Mouse (Mus musculus): ENCODE measurements around the gene Kirrel3. TPM values are rescaled to one million over a fixed set of nuclear protein-coding genes. Genes with fewer than 3 reads are reported as not detected.

The Kirrel3 gene
- polyA plus RNA-seq, 1 experiment from 2014 or later: 0.94 TPM

GRCm38 (mm10) chr9:34688358-34688757 is 202.7 kb downstream of the Kirrel3 start:
- no peak for DNase-seq (ENCODE audit: low spot score)

DNA sequence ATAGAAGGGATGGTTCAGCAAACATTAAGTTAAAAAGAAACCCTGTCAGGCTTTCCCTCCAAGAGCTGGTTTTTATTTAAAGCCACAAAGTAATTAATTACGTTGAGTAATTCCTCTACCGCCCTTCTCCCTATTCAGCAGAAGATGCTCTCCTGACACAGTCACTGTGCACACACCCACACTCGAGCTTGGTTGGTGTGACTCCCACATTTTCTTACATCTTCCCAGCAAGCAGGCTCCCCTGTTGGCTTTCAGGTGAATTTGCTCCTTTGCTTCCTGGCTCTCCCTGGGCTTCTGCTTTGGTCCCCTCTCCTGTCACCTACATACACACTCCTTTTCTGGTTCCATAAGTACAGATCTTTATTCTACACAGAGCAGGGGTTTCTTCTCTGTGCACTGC is 203.7 kb downstream of the Kirrel3 start:
- DNase-seq (ENCODE audit: low spot score): no peak

DNA sequence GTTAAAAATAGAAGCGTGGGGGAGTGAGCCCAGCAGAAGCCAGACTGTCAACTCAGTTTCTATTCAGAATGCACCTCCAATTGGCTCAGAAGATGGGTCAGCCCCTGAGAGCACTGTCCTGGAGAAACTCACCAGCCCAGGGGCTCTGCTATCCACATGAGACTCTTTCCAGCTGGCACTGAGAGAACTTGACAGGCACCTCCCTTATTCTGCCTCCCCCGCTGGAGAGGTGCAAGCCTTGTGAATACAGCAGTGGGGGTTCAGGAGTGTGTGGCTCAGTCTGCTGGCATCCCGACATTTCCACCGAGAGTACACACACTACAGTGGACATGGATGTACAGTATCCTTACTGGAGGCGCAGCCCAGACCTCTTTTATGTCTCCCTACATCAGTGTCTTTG is 210.0 kb downstream of the Kirrel3 start:
- DNase-seq (ENCODE audit: low spot score): no peak

DNA sequence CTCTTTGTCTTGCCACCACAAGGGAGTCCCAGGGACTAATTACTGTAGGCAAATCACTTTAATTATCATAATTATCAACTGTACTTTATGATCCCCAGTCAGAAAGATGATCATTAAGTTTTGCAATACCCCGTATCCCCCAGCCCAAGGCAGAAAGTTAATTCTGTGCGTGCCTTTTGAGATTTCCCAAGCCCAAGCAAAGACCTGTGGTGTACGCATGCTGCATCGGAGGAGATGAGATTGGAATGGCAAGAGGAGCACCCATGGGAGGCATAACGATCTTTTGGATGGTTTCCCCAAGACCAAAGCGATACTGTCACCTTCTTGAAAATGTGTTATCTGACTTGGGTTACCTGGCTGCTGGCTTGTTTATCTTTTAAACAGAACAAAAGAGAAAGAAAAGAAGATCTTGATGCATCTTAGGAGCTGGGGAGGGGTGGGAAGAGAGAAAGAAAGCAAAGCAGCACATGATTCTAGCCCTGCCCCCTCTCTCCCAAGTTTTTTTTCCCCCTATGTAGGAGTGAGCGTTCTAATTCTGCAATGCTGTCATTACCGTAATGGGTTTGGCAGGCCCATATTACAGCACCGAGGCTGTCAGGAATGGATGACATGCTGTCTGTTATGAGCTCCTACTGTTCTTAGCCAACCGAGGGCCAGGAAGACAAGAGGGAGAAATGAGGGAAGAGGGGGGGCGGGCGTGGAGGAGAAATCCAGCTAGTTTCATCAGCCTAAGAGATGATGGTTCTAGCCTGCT is 218.0 kb downstream of the Kirrel3 start:
- no peak for DNase-seq (ENCODE audit: low spot score)

- DNase-seq (ENCODE audit: low spot score): no peak
Observed at GRCm38 (mm10) chr9:34704357-34704756, 218.7 kb downstream of the Kirrel3 start.

GRCm38 (mm10) chr9:34706350-34706873 is 220.7 kb downstream of the Kirrel3 start:
- no peak for DNase-seq (ENCODE audit: low spot score)

DNA sequence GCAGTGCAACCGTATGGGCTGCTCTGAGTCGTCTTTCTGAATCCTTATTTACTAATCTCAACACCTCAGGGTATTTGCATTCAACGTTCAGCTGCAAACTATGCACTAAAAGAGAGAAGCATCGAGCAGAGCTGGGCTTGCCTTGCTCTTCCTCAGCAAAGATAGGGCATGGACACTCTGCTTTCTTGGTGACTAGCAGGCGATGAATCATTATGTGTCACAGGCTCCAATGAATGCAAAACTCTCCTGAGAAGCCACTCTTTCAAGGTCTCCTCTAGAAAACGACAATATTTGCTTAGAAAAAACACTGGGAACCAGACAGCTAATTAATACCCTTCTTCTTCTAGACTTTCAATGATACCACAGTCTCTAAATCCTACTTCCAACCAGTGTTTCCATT is 223.0 kb downstream of the Kirrel3 start:
- no peak for DNase-seq (ENCODE audit: low spot score)

DNA sequence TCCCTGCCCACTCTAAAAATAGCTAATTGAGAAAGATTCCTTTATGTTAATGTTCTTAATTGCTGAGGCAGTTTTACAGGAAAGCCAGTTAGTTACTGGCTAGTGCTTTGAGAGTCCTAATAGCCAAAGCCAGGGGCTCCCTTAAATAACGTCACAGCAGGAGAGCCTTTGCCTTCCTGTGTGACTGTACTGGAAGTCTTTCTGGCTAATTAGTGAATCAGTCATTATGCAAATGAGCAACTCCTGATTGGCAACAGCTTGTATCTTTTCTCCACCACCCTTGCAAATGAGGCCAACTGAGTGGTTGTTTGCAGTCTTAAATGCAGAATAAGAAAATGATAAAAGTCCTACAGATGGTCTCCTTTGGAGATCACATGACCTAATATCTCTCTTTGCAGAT is 226.3 kb downstream of the Kirrel3 start:
- no peak for DNase-seq (ENCODE audit: low spot score)

- no peak for DNase-seq (ENCODE audit: low spot score)
Observed at GRCm38 (mm10) chr9:34712996-34713395, 227.3 kb downstream of the Kirrel3 start.

DNA sequence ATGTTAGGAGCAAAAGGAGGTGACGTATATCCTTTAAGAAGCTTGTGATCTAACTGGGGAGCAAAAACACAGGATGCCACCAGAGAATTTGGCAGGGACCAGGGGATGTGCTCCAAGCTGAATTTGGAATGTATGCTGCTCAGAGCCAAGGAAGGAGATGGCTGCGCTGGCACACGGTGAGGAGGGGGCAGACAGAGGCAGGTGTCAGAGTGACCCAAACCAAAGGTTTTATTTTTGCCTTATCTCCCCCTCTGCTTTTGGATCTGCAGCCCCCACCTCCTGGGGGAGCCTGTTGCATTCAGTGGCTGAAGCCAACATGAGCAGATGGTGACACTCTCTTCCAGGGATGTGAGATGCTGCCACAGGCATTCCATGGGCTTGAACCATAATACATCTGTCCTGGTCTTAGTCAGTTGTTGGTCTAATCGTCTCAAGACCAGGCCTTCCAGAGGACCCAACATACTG is 227.8 kb downstream of the Kirrel3 start:
- no peak for DNase-seq (ENCODE audit: low spot score)

DNA sequence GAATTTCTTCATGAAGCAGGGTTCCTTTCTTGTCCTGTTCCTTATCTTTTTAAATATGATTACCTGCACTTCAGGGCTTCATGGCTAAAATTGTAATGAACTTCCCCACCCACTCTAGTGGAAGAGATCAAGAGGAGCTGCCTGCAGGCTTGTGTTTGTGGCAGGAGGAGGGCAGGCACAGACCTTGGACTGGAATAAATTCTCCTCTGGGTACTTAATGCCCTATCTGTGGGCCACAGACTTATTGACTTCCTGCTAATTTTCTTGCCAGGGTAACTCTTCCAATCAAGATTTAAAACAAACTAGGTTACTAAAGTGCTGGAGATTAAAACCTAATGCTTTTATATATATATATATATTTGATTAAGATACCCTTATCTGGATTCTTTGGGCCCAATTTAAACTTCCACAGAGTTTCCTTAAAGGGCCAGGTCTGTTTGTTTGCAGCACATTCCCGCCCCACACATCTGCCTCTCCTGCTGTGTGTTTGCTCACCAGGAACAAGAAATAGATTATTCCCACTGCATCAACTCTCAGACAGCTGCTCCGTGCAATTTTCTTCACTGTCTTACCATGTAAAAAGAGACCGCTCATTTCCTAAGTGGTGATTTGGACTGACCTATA is 229.4 kb downstream of the Kirrel3 start:
- DNase-seq (ENCODE audit: low spot score): no peak

GRCm38 (mm10) chr9:34716476-34716875 is 230.8 kb downstream of the Kirrel3 start:
- DNase-seq (ENCODE audit: low spot score): no peak

- DNase-seq (ENCODE audit: low spot score): no peak
Observed at GRCm38 (mm10) chr9:34721478-34722197, 235.9 kb downstream of the Kirrel3 start.

GRCm38 (mm10) chr9:34722198-34722550 is 236.5 kb downstream of the Kirrel3 start:
- no peak for DNase-seq (ENCODE audit: low spot score)

GRCm38 (mm10) chr9:34732507-34732906 is 246.8 kb downstream of the Kirrel3 start:
- no peak for DNase-seq (ENCODE audit: low spot score)

DNA sequence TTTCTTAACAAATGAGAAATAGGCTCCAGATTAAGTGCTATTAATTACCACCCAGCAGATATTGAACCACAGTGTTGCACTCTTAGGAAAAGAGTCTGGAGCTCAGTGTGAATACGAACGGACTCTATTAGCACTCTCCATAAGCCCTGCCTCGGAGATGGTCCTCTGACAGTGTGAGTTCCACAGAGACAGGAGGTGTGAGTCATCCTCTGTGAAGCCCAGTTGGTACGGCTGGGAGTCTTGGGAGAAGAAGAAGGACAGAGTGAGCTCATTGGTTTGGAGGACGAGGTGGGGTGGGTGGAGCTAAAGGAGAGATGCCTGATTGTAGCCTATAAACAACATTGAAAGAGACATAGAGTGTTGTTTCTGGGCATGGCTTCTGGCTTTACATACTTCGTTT is 247.9 kb downstream of the Kirrel3 start:
- DNase-seq (ENCODE audit: low spot score): no peak

DNA sequence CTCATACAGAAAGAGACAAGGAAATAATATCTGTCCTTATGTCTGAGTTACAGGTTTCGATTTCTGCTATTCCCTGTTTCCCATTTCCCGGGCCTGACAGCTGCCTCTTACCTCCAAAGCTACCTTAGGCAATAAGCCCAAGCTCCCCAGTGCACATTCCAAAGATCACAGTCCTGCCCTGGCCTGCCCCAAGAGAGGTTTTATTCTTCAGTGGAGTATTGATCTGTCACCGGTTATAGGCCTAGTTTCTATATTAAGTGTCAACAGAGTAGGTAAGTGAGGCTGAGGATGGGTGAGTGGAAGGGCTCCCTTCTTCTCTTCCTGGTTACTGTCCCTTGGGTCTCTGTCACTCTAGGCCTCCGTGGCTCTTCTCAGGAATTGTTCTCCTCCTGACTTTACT is 249.3 kb downstream of the Kirrel3 start:
- no peak for DNase-seq (ENCODE audit: low spot score)

GRCm38 (mm10) chr9:34739431-34739830 is 253.7 kb downstream of the Kirrel3 start:
- no peak for DNase-seq (ENCODE audit: low spot score)

DNA sequence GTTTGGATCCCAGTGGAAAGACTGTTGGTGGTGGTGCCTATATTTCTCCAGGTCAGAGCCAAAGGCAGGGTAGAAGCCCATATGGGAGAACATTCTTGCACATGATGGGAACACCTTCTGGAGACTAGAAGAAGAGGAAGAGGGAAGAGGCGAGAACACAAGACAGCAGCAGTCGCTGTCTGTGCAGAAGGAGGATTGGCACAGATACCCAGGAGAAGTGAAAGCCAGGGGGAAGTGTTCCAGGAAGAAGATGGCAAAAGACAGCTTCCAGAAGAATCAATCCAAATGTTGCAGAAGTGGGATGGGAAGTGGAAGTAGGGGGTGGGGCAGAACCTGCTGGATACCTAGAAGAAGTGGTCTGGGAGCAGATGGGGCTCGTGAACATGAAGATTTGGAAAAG is 255.1 kb downstream of the Kirrel3 start:
- DNase-seq (ENCODE audit: low spot score): no peak

GRCm38 (mm10) chr9:34748003-34748402 is 262.3 kb downstream of the Kirrel3 start:
- DNase-seq (ENCODE audit: low spot score): no peak

DNA sequence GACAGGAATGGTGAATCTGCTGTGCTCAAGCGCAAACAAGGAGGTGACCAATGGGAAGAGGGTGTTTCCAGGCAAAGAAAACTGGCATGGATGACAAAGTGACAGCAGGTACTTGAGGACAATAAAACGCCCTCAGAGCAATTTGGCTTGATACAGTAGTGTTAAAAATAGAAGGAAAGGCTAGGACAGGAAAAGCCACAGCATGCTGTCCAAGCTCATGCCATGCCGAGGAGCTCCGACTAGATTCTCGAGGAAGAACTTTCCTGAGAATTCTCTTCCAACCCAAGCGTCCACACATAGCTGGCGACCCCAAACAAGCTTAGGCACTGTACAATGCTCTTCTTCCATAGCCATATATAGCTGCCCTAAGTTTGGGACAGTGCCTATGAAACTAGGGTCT is 263.5 kb downstream of the Kirrel3 start:
- DNase-seq (ENCODE audit: low spot score): no peak

DNA sequence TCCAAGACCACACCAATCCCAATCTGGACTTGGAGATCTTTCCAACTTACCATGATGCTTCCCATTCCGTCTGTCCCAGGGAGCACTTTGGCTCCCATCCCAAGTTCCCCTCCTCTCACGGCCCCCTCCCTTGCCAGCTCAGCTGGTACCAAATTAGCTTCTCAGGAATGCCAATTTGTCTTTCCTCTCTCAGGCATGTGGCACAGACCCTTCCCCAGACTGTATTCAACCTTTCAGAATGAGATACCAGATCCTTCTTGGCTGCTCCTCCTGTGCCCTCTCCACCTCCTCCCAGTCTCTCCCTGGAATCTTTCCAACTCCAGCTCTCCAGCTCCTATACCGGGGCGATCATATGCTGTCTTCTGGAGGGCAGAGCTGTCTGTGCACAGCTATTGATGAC is 264.2 kb downstream of the Kirrel3 start:
- no peak for DNase-seq (ENCODE audit: low spot score)
